Comparison of ENCODE assay signal across 13 mouse cellular contexts in the genomic region with DNA sequence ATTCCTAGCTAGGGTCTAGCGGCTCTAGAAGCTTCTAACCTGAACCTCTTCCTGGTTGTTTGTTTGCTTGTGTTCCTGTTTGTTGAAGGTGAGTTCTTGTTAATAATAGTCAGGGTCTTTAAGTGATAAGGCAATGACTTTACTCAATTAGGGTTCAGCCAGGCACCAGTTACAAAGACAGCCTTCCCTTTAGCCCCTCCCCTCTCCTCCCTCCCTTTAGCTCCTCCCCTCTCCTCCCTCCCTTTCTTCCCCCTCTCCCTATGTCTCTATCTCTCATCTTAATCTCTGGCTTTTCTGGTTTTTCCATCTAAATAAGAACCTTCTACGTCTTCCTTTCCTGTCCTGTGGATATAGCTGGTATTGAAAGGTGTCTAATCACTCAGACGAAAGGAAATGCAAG. TPM values are rescaled to one million over a fixed set of nuclear protein-coding genes. Genes with fewer than 3 reads are reported as not detected.
DNase-seq lines count a peak whose midpoint lies in the region; ATAC-seq and TF ChIP-seq lines count a peak whose summit lies in the region.
"Had no signal": no experiment of that assay in that cellular context is flagged by ENCODE, and none has a peak within 500 bp of the region (broad histone marks: within the 10 kb centered on the region; RNA-seq: fewer than 3 reads in every experiment).

No protein-coding gene starts in this region.

- ATAC-seq in kidney, embryonic 16.5 days (ENCODE audit: low FRiP score, low TSS enrichment): peak; percentile 35; the same call in 1 of the 2 replicates
- ATAC-seq in heart, postnatal 0 days (ENCODE audit: insufficient read depth, low read depth): no peak
- no peak for ATAC-seq in hindbrain, embryonic 12.5 days (ENCODE audit: low FRiP score)
- ATAC-seq in forebrain, embryonic 16.5 days: no peak
- ATAC-seq: forebrain, embryonic 14.5 days had no signal

- no peak for DNase-seq in kidney, postnatal 4 days
- peak; percentile 19 for DNase-seq in ZHBTc4 (ENCODE audit: low read depth, low spot score)
- no peak for DNase-seq in heart, postnatal 0 days (ENCODE audit: low spot score)
- DNase-seq in left cerebral cortex, adult 9 months (ENCODE audit: low spot score in 2 of 2): no peak
- DNase-seq: adrenal gland, adult 8-10 months; cerebellum, adult 2 months had no signal

- no peak for TF ChIP-seq EP300 in heart, postnatal 0 days (IDR thresholded peaks at IDR 0.05; ENCODE audit: low read depth)

- TF ChIP-seq CTCF in heart, postnatal 0 days (IDR thresholded peaks at IDR 0.05; ENCODE audit: low read depth): no peak

- H3K4me2 ChIP-seq in kidney, embryonic 16.5 days (replicated peaks; ENCODE audit: low read depth, low read length): peak overlapping the region; percentile 40
- peak overlapping the region; percentile 43 for H3K4me2 ChIP-seq in heart, postnatal 0 days (ENCODE audit: low read depth, low read length)
- H3K4me2 ChIP-seq in hindbrain, embryonic 12.5 days (replicated peaks): no peak overlapping the region
- no peak overlapping the region for H3K4me2 ChIP-seq in forebrain, embryonic 16.5 days (ENCODE audit: low read length)
- H3K4me2 ChIP-seq: hindbrain, embryonic 14.5 days had no signal

- no peaks in the 10 kb centered on the region for H3K79me2 ChIP-seq in macrophage (ENCODE audit: inconsistent target)

- no peaks in the 10 kb centered on the region for H3K27me3 ChIP-seq in kidney, embryonic 16.5 days (ENCODE audit: insufficient read depth, low read length)
- H3K27me3 ChIP-seq in heart, postnatal 0 days (ENCODE audit: control insufficient read depth, insufficient read depth, low read length): no peaks in the 10 kb centered on the region
- 0 out of 2 replicates have a peak, but pooled peaks cover 6% of the 10 kb centered on the region for H3K27me3 ChIP-seq in hindbrain, embryonic 12.5 days
- no peaks in the 10 kb centered on the region for H3K27me3 ChIP-seq in forebrain, embryonic 16.5 days (replicated peaks; ENCODE audit: control insufficient read depth, insufficient read depth, low read length)

- H3K9me3 ChIP-seq in kidney, embryonic 16.5 days (ENCODE audit: low read length): no peaks in the 10 kb centered on the region
- no peaks in the 10 kb centered on the region for H3K9me3 ChIP-seq in heart, postnatal 0 days (replicated peaks; ENCODE audit: control insufficient read depth, low read length)
- no peaks in the 10 kb centered on the region for H3K9me3 ChIP-seq in hindbrain, embryonic 12.5 days (replicated peaks)
- no peaks in the 10 kb centered on the region for H3K9me3 ChIP-seq in forebrain, embryonic 16.5 days (ENCODE audit: control insufficient read depth, low read length)

- H3K27ac ChIP-seq in kidney, embryonic 16.5 days (ENCODE audit: low read length): no peak overlapping the region
- no peak overlapping the region for H3K27ac ChIP-seq in heart, postnatal 0 days (ENCODE audit: low read depth)
- H3K27ac ChIP-seq in macrophage: no peak overlapping the region
- H3K27ac ChIP-seq in hindbrain, embryonic 12.5 days: no peak overlapping the region
- H3K27ac ChIP-seq in forebrain, embryonic 16.5 days (ENCODE audit: low read length): no peak overlapping the region
- H3K27ac ChIP-seq: hindbrain, embryonic 14.5 days; layer of hippocampus, adult 2 months had no signal

- WGBS in kidney, embryonic 16.5 days: 68% methylated on average over 3 of the region's 3 CpGs
- 58% methylated on average over 3 of the region's 3 CpGs for WGBS in heart, postnatal 0 days
- 65% methylated on average over 3 of the region's 3 CpGs for WGBS in macrophage (ENCODE audit: missing documents)
- 64% methylated on average over 3 of the region's 3 CpGs for WGBS in hindbrain, embryonic 12.5 days
- WGBS in forebrain, embryonic 16.5 days: 63% methylated on average over 3 of the region's 3 CpGs

- no peaks in the 10 kb centered on the region for H3K4me1 ChIP-seq in kidney, embryonic 16.5 days (ENCODE audit: insufficient read depth, low read length)
- peaks cover 6% of the 10 kb centered on the region; the same call in 1 of the 2 replicates for H3K4me1 ChIP-seq in heart, postnatal 0 days (ENCODE audit: control insufficient read depth, insufficient read depth)
- no peaks in the 10 kb centered on the region for H3K4me1 ChIP-seq in hindbrain, embryonic 12.5 days
- H3K4me1 ChIP-seq in forebrain, embryonic 16.5 days (replicated peaks; ENCODE audit: control insufficient read depth, insufficient read depth, low read length): no peaks in the 10 kb centered on the region

- H3K36me3 ChIP-seq in kidney, embryonic 16.5 days (ENCODE audit: insufficient read depth, low read length): no peaks in the 10 kb centered on the region
- no peaks in the 10 kb centered on the region for H3K36me3 ChIP-seq in heart, postnatal 0 days (replicated peaks; ENCODE audit: control insufficient read depth, insufficient read depth, low read length)
- no peaks in the 10 kb centered on the region for H3K36me3 ChIP-seq in macrophage (ENCODE audit: inconsistent target)
- no peaks in the 10 kb centered on the region for H3K36me3 ChIP-seq in hindbrain, embryonic 12.5 days
- no peaks in the 10 kb centered on the region for H3K36me3 ChIP-seq in forebrain, embryonic 16.5 days (ENCODE audit: control insufficient read depth, insufficient read depth)

- no peak overlapping the region for H3K9ac ChIP-seq in kidney, embryonic 16.5 days (replicated peaks; ENCODE audit: low read length)
- no peak overlapping the region for H3K9ac ChIP-seq in heart, postnatal 0 days (replicated peaks; ENCODE audit: low read depth, low read length)
- no peak overlapping the region for H3K9ac ChIP-seq in hindbrain, embryonic 12.5 days
- H3K9ac ChIP-seq in forebrain, embryonic 16.5 days (replicated peaks; ENCODE audit: low read depth, low read length): no peak overlapping the region
- H3K9ac ChIP-seq: hindbrain, embryonic 14.5 days had no signal

- no peak overlapping the region for H3K4me3 ChIP-seq in kidney, embryonic 16.5 days (ENCODE audit: low read length)
- H3K4me3 ChIP-seq in heart, postnatal 0 days (ENCODE audit: low read depth, low read length): peak overlapping the region; percentile 29; the same call in 1 of the 2 replicates
- H3K4me3 ChIP-seq in macrophage (ENCODE audit: inconsistent target): peak overlapping the region; percentile 7; the same call in 1 of the 2 replicates
- no peak overlapping the region for H3K4me3 ChIP-seq in hindbrain, embryonic 12.5 days
- no peak overlapping the region for H3K4me3 ChIP-seq in forebrain, embryonic 16.5 days (replicated peaks; ENCODE audit: low read length)
- H3K4me3 ChIP-seq: layer of hippocampus, adult 2 months had no signal

RNA-seq across cellular contexts. Expression of gene Tekt5, which starts 10.7 kb away (rescaled TPM):
- polyA plus RNA-seq in kidney, embryonic 16.5 days (2015; fragmentation: Nextera tagmentation; extraction: Ambion mirVana): 0.70 and 0.87 TPM in 2 replicates
- 4.7 TPM in 1 of 2 replicates, not detected in the other for total RNA-seq in heart, postnatal 0 days (2014; rRNA removed; ENCODE audit: low replicate concordance)
- polyA plus RNA-seq in heart, postnatal 0 days (2015; fragmentation: Nextera tagmentation; extraction: Ambion mirVana): 0.26 and 0.45 TPM in 2 replicates
- total RNA-seq in macrophage (2018; cell fraction: chromatin; rRNA removed): not detected
- not detected for total RNA-seq in macrophage (2018; cell fraction: cytosol; rRNA removed)
- not detected for total RNA-seq in macrophage (2018; cell fraction: nucleus; rRNA removed)
- polyA plus RNA-seq in macrophage (2018): not detected in 3 replicates
- polyA plus RNA-seq in hindbrain, embryonic 12.5 days (2016; fragmentation: Nextera tagmentation; extraction: Ambion mirVana): 0.75 and 0.91 TPM in 2 replicates
- polyA plus RNA-seq in forebrain, embryonic 16.5 days (2015; fragmentation: Nextera tagmentation; extraction: Ambion mirVana): 2.5 and 4.1 TPM in 2 replicates
- total RNA-seq: adrenal gland, adult 8-10 months had no signal

RNA-seq across cellular contexts. Expression of gene Nubp1, which starts 27.2 kb away (rescaled TPM):
- polyA plus RNA-seq in kidney, embryonic 16.5 days (2015; fragmentation: Nextera tagmentation; extraction: Ambion mirVana): 69.9 and 71.8 TPM in 2 replicates
- total RNA-seq in heart, postnatal 0 days (2014; rRNA removed; ENCODE audit: low replicate concordance): 16.9 and 25.3 TPM in 2 replicates
- polyA plus RNA-seq in heart, postnatal 0 days (2015; fragmentation: Nextera tagmentation; extraction: Ambion mirVana): 18.9 and 19.4 TPM in 2 replicates
- 10 to 100 TPM; 13.0 to 59.2 (median 35.2) TPM for total RNA-seq in macrophage (2018; cell fraction: chromatin; rRNA removed)
- 10 to 100 TPM; 17.3 to 30.6 (median 21.6) TPM for total RNA-seq in macrophage (2018; cell fraction: cytosol; rRNA removed)
- 10 to 100 TPM; 14.7 to 39.2 (median 22.5) TPM for total RNA-seq in macrophage (2018; cell fraction: nucleus; rRNA removed)
- 10.3 to 36.7 TPM (median 20.2 TPM) in 3 replicates for polyA plus RNA-seq in macrophage (2018)
- 50.7 and 57.6 TPM in 2 replicates for polyA plus RNA-seq in hindbrain, embryonic 12.5 days (2016; fragmentation: Nextera tagmentation; extraction: Ambion mirVana)
- 47.7 and 48.9 TPM in 2 replicates for polyA plus RNA-seq in forebrain, embryonic 16.5 days (2015; fragmentation: Nextera tagmentation; extraction: Ambion mirVana)

Comparison
In these comparisons a context has a peak if more than half of its experiments do, and no peak if none do; other contexts are left out.
1. H3K4me2 ChIP-seq: peak in kidney, embryonic 16.5 days (single experiment) and heart, postnatal 0 days (single experiment); none in hindbrain, embryonic 12.5 days (single experiment) and forebrain, embryonic 16.5 days (single experiment).
2. H3K4me3 ChIP-seq: peak in heart, postnatal 0 days (single experiment) and macrophage (single experiment); none in kidney, embryonic 16.5 days (single experiment), hindbrain, embryonic 12.5 days (single experiment) and forebrain, embryonic 16.5 days (single experiment).